Mouse (Mus musculus) limb, embryonic 14.5 days (tissue): ENCODE measurements around the gene Uck1. TPM values are rescaled to one million over a fixed set of nuclear protein-coding genes. Genes with fewer than 3 reads are reported as not detected.

Experiments used
- ATAC-seq: fragments of 200-750 bp; cut with Nextera tagmentation; 2 replicates; pipeline ENCODE4 v1.8.0; 2017; ENCODE audit warnings: low read depth, moderate number of reproducible peaks, moderate TSS enrichment; ENCODE audit not compliant: low FRiP score
- DNase-seq: peaks from one replicate; pipeline ENCODE4 v3.0.0-alpha.2; 2015; ENCODE audit warnings: low spot score
- H3K27ac ChIP-seq: fragments of 300-500 bp; sonication (generic); replicated peaks from 2 replicates; pipeline ENCODE4 v1.5.1; 2014; ENCODE audit warnings: low read depth, mild to moderate bottlenecking, low read length, moderate library complexity, mixed read lengths
- H3K27me3 ChIP-seq: fragments of 300-500 bp; sonication (generic); 2 replicates; pipeline ENCODE4 v1.6.1; 2014; ENCODE audit warnings: low read length, mixed read lengths; ENCODE audit not compliant: control insufficient read depth, insufficient read depth
- H3K36me3 ChIP-seq: fragments of 300-500 bp; sonication (generic); 2 replicates; pipeline ENCODE4 v1.6.1; 2014; ENCODE audit warnings: mild to moderate bottlenecking, low read length, moderate library complexity, mixed read lengths; ENCODE audit not compliant: control insufficient read depth, insufficient read depth
- H3K4me1 ChIP-seq: fragments of 300-500 bp; sonication (generic); 2 replicates; pipeline ENCODE4 v1.6.1; 2014; ENCODE audit warnings: antibody characterized with exemption, low read length, mixed read lengths; ENCODE audit not compliant: control insufficient read depth, insufficient read depth
- H3K4me2 ChIP-seq: fragments of 300-500 bp; sonication (generic); replicated peaks from 2 replicates; pipeline ENCODE4 v1.6.1; 2014; ENCODE audit warnings: low read depth, mild to moderate bottlenecking, low read length, moderate library complexity; ENCODE audit not compliant: severe bottlenecking
- H3K4me3 ChIP-seq: fragments of 300-500 bp; sonication (generic); replicated peaks from 2 replicates; pipeline ENCODE4 v1.5.1; 2014; ENCODE audit warnings: low read length
- H3K9ac ChIP-seq: fragments of 300-500 bp; sonication (generic); 2 replicates; pipeline ENCODE4 v1.6.1; 2014; ENCODE audit warnings: mild to moderate bottlenecking, low read depth, low read length, moderate library complexity; ENCODE audit not compliant: severe bottlenecking
- H3K9me3 ChIP-seq: fragments of 300-500 bp; sonication (generic); 2 replicates; pipeline ENCODE4 v1.6.1; 2016; ENCODE audit warnings: low read length; ENCODE audit not compliant: control insufficient read depth
- POLR2A ChIP-seq: fragments of 200-500 bp; IDR thresholded peaks from 2 replicates; pipeline ENCODE4 v1.8.0; 2012; ENCODE audit warnings: inconsistent platforms, mild to moderate bottlenecking, moderate library complexity, borderline replicate concordance; ENCODE audit not compliant: insufficient read depth, insufficient read length; ENCODE audit errors: extremely low read depth
- WGBS: fragments of 180-500 bp; shearing (Covaris S2); extraction: QIAGEN DNeasy Blood & Tissue Kit; methylation state at CpG from one replicate; pipeline ENCODE4 v1.1.7; 2014; 5-methylcytosine and 5-hydroxymethylcytosine counted together
- polyA plus RNA-seq, 2 experiments: library from polyadenylated mRNA; depleted of rRNA in 1 of 2; stranded (reverse) in 1 of 2; unstranded in 1 of 2; fragments of >200 nt; fragmentation: Nextera tagmentation in 1 of 2; extraction: Ambion mirVana in 1 of 2; gene quantifications; 2 replicates each; pipeline versions ENCODE4 v1.2.1 to v1.2.3; 2012 to 2014

Uck1 gene
- polyA plus RNA-seq, 2 experiments, result 59.9 to 64.8 TPM

DNA sequence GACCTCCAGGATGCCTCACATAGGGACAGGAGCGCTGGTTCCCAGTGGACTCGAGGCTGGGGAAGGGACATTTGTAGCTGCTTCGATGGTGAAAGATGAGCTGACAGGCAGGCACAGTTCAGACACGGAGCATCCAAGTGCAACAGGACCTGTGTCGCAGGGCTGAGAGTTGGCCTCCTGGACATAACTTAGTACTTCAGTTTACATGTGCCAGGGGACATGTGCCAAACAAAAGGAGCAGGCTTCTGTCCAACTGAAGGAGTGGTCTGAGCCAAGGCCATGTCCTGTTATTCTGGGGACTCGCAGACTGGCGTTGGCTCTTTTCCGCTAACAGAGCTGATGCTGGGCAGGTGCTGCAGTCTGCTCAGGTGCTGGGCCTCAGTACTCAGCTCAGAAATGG is 34.4 kb upstream of the Uck1 start:
- no peaks in the 10 kb centered on the region for H3K27me3 ChIP-seq
- WGBS, result 81% methylated on average over 8 of the region's 8 CpGs

DNA sequence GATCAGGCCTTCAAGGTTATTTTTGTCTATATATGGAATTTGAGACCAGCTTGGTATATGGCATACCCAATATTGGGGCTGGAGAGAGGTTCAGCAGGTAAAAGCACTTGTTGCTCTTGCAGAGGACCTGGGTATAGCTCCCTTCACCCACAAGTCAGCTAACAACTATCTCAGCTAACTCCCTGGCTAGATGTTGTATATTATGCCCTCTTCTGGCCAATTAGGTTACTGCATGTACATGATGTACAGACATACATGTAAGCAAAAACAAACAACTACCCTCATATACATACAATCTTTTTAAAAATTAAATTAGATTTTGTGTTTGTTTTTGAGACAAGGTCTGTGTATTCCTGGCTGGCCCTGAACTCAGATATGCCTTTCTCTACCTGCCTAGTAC is 29.6 kb upstream of the Uck1 start:
- no peaks in the 10 kb centered on the region for H3K9me3 ChIP-seq
- peaks cover 17% of the 10 kb centered on the region for H3K4me1 ChIP-seq
- H3K36me3 ChIP-seq, result peaks cover 37% of the 10 kb centered on the region
- DNase-seq, result no peak
- H3K9ac ChIP-seq, result no peak overlapping the region
- ATAC-seq, result no peak
- no peak for TF ChIP-seq POLR2A
- no peaks in the 10 kb centered on the region for H3K27me3 ChIP-seq
- peak overlapping the region; percentile 80 for H3K4me3 ChIP-seq
- no peak overlapping the region for H3K27ac ChIP-seq
- H3K4me2 ChIP-seq, result peak overlapping the region; percentile 74

More for the DNA sequence above, 34.4 kb upstream of the Uck1 start:
- no peak overlapping the region for H3K4me2 ChIP-seq
- no peak for ATAC-seq
- no peak overlapping the region for H3K27ac ChIP-seq
- no peaks in the 10 kb centered on the region for H3K9me3 ChIP-seq
- H3K4me1 ChIP-seq, result peaks cover 2% of the 10 kb centered on the region
- no peak for DNase-seq
- H3K4me3 ChIP-seq, result no peak overlapping the region
- H3K9ac ChIP-seq, result no peak overlapping the region
- H3K36me3 ChIP-seq, result peaks cover 64% of the 10 kb centered on the region
- no peak for TF ChIP-seq POLR2A

GRCm38 (mm10) chr2:32288371-32288931 is 28.5 kb upstream of the Uck1 start:
- Histone ChIP-seq H3K36me3 (peaks cover 39% of the 10 kb centered on the region), H3K9me3 (no peaks in the 10 kb centered on the region), H3K27me3 (no peaks in the 10 kb centered on the region), H3K4me1 (peaks cover 17% of the 10 kb centered on the region), H3K27ac (peak overlapping the region; percentile 61; the same call in 1 of the 2 replicates), H3K4me2 (peak overlapping the region; percentile 74), H3K9ac (peak overlapping the region; percentile 88), H3K4me3 (peak overlapping the region; percentile 80)
- 3% methylated on average over 21 of the region's 29 CpGs for WGBS
- DNase-seq, result peak; percentile 61
- ATAC-seq, result peak; percentile 64
- no peak for TF ChIP-seq POLR2A

GRCm38 (mm10) chr2:32287923-32288367 is 28.0 kb upstream of the Uck1 start, which contains the start of gene Swi5:
Gene Swi5 (minus strand): TSS chr2:32288075.
- Histone ChIP-seq H3K9me3 (no peaks in the 10 kb centered on the region), H3K4me3 (peak within 1 kb of the TSS; percentile 80), H3K9ac (peak within 1 kb of the TSS; percentile 88), H3K4me2 (peak within 1 kb of the TSS; percentile 90), H3K27me3 (no peaks in the 10 kb centered on the region), H3K27ac (peak within 1 kb of the TSS; percentile 61; the same call in 1 of the 2 replicates), H3K36me3 (peaks cover 40% of the 10 kb centered on the region), H3K4me1 (peaks cover 17% of the 10 kb centered on the region)
- peak; percentile 72; the same call in 1 of the 2 replicates for TF ChIP-seq POLR2A
- peak; percentile 99 for ATAC-seq
- peak; percentile 100 for DNase-seq
- WGBS, result under 1% methylated on average over 31 of the region's 41 CpGs

GRCm38 (mm10) chr2:32287334-32287840 is 27.4 kb upstream of the Uck1 start, which contains the start of gene Golga2:
Gene Golga2 (plus strand): TSS chr2:32287384.
- H3K27ac ChIP-seq, result peak within 1 kb of the TSS; percentile 61; the same call in 1 of the 2 replicates
- no peaks in the 10 kb centered on the region for H3K27me3 ChIP-seq
- H3K4me2 ChIP-seq, result peak within 1 kb of the TSS; percentile 90
- H3K9me3 ChIP-seq, result no peaks in the 10 kb centered on the region
- H3K4me1 ChIP-seq, result peaks cover 17% of the 10 kb centered on the region
- WGBS, result 1% methylated on average over 23 of the region's 23 CpGs
- H3K36me3 ChIP-seq, result peaks cover 41% of the 10 kb centered on the region
- DNase-seq (no peak), ATAC-seq (peak; percentile 9)
- H3K4me3 ChIP-seq, result peak within 1 kb of the TSS; percentile 80
- TF ChIP-seq POLR2A, result no peak
- H3K9ac ChIP-seq, result peak within 1 kb of the TSS; percentile 88

GRCm38 (mm10) chr2:32283986-32284385 is 24.0 kb upstream of the Uck1 start:
- WGBS, result 87% methylated on average over 3 of the region's 3 CpGs
- H3K27ac ChIP-seq, result no peak overlapping the region
- no peak for ATAC-seq
- TF ChIP-seq POLR2A, result no peak
- no peaks in the 10 kb centered on the region for H3K9me3 ChIP-seq
- H3K4me2 ChIP-seq, result no peak overlapping the region
- peaks cover 61% of the 10 kb centered on the region for H3K36me3 ChIP-seq
- H3K4me3 ChIP-seq, result no peak overlapping the region
- no peak overlapping the region for H3K9ac ChIP-seq
- H3K4me1 ChIP-seq, result peaks cover 11% of the 10 kb centered on the region
- no peak for DNase-seq
- H3K27me3 ChIP-seq, result no peaks in the 10 kb centered on the region
